Mouse (Mus musculus): Measurements from ENCODE around the gene Fcrl5.
"Not testable (repeated sequence)": the region's sequence is repeated elsewhere in the genome, so short reads cannot be mapped to it uniquely, and the experiment has no call there.

The Fcrl5 gene

DNA sequence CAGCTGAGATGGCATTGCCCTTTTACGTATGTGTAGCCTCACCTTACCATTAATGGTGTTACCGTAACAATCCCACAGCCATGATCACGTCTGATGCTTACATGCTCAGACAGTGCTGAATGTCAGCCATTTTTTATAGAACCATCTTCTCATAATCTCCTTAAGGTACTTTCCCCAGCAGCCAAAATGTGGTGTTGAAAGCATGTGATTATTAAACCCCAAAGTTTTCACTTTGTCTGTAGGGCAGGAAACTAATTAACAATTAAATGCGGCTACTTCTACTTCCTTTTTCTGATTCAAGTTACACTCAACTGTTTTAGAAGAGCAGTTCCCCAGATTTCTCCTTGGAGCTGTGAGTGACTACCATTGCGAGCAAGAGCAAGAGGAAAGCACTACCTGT, at the start of gene Fcrl5:
Gene Fcrl5 (plus strand): TSS at position 295 of the 400 bp plus-strand sequence.
- no peak for DNase-seq (ENCODE audit: low spot score)

DNA sequence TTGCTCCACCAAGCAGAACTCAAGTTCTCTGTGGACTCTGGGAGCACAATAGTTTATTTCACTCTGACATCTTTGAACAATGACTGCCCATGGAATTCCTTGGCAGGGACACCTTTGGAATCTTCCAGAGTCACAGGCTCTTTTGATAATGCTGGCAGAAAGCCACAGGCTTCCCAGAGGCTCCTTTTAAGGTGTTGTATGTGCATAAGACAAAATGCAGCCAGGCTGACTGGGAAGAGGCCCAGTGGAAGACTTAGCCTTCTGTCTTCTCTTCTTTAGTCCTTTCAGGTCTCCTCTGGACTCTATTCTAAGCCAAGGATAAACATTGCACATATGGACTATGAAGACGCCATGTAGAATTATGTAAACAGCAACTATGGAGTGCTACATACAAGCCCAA, 44.6 kb upstream of the Fcrl5 start:
- no peak for DNase-seq (ENCODE audit: low spot score)

DNA sequence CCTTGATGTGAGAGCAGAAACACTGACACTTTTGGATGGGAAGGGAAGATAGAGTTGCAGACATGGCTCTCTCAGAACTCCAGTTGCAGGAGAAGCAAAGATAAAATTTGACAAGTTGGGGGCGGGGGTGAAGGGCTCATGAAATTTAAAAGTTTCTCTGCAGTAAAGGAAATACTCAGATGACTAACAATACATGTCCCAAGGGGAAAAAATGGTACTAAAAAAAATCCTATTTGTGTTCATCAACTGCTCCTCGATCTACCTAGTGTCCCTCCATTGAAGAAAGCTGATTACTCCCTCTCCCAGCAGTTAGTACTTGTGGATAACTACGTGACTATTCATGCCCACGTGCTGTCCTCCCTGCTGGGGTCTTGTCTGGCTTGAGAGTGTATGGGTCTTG, 36.8 kb upstream of the Fcrl5 start:
- DNase-seq (ENCODE audit: low spot score), result no peak

DNA sequence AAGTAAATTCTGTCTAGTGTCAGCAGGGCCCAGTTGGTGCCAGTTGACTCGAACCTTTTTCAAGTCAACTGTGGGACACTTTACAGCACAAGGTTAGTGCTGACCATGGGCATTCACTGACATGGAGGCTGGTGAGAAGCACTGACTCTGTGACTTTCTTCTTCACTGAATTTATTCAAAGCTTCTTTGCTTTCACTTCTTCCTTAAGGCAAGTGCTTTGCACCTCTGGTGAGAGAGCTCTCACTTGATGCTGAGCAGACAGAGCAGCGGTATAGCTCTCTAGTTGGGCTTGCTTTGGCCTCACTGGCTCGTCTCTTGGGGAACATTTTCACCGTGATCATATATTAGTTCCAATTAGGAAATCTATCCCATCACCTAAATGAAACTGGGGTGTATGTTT, 35.7 kb upstream of the Fcrl5 start:
- no peak for DNase-seq (ENCODE audit: low spot score)

DNA sequence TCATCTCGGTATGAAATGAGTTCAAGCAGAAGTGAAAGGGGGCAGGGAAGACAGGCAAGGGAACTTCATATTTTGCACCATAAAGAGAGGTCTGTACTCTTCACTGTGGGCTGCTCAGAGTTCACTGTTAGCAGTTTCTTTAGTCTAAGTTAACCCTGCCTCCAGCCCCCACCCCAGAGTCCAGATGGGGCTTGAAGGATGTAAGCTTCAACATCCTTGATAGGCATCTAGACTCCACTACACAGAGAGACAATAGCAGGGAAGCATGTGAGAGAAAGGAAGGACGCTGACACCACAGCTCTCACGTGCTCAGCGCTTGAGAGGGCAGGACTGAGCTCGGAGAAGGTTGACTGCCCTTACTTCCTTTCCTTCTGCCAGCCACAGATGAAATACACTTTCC, 34.3 kb upstream of the Fcrl5 start:
- no peak for DNase-seq (ENCODE audit: low spot score)

DNA sequence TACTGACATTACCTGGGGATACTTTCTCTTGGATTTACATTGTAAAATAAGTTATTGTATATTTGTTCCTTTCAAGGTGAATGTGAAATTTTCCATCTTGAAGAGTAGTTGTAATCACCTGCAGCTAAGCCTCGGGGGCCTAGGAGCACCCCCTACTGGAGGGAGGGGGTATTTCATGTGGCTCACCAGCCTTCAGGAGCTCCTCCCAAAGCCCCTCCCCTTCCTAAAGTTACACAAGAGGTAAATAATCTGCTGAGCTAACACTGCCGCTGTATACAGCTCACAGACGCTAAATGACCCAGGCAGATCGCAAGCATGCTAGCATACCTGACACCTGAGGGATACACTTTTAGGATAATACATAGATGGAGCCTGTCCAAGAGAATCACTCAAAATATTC, 27.4 kb upstream of the Fcrl5 start:
- DNase-seq (ENCODE audit: low spot score), result no peak

DNA sequence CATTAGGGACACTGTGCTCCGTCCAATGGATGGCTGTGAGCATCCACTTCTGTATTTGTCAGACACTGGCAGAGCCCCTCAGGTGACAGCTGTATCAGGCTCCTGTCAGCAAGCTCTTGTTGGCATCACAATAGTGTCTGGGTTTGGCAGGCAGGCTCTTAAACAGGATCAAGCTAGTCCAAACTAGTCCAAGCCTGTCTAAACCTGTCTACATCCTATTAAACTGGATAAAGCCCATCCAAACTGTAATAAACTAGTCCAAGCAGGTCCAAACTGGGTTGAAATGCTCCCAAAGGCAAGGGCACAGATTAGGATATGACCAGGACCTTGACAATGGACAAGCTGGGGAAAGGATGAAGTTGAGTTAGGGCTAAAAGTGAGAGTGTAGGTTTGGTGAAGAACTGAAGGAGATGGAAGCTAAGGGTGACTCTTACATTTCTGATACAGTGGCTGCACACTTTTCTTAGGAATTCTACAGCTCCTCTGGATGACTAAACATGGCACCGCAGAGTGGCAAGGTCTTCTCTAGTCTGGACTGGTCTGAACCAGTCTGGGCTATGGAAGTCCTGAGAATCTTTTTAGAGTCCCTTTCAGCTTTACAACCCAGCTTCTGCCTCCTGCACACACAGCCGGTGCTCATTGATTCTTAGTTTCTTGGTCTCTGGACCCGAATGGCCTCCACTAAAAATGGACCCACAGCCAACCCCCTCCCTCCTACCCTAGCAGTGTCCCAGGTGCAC, 26.2 kb upstream of the Fcrl5 start:
- no peak for DNase-seq (ENCODE audit: low spot score)

DNA sequence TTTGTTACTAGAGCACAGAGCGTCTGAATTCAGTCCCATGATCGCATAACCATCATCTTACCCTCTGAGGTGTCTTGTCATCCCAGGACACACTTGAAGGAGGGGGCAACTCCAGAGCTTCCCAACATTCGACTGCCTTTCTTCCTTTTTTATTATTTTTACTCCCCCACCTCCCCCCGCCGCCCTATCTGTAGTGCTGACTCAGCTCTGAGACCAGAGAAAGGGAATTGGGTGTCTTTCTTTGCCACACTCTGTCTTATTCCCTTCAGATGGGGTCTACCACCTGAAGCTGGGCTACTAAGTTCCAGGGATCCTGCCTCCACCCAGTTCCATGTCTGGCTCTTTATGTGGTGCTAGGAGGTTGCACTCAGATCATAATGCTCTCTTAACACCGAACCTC, 25.0 kb upstream of the Fcrl5 start:
- no peak for DNase-seq (ENCODE audit: low spot score)

DNA sequence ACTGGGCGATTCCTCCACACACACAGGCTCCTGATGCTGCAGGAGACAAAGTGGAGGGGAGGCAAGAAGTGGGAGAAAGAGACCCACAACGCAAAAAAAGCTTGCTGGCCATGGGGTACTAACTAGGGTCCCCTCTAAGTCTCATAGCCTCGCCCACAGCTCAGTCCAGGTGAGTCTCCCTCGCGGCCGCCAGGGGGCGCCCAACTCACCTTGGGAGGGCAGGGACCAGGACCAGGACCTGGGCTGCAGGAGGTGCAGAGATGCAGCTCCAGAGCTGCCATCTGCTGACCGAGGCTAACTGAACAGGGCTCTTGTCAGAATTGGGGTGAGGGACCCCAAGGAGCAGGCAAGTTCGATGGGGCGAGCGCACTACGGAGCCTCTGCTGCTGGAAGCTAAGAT, 24.4 kb upstream of the Fcrl5 start:
- peak; percentile 44 for DNase-seq (ENCODE audit: low spot score)

DNA sequence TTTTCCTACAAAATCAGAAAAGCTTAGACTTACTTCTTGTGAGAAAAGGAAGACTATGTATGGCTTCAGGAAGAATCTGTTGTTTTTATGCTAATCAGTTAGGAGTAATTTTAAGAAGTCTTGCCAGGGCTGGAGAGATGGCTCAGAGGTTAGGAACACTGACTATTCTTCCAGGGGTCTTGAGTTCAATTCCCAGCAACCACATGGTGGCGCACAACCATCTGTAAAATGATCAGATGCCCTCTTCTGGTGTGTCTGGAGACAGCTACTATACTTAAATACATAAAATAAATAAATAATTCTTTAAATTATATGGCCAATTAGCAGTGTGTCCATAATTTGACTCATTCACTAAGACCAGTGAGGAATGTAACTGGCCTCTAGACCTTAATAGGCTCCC, 14.9 kb upstream of the Fcrl5 start:
- no peak for DNase-seq (ENCODE audit: low spot score)

DNA sequence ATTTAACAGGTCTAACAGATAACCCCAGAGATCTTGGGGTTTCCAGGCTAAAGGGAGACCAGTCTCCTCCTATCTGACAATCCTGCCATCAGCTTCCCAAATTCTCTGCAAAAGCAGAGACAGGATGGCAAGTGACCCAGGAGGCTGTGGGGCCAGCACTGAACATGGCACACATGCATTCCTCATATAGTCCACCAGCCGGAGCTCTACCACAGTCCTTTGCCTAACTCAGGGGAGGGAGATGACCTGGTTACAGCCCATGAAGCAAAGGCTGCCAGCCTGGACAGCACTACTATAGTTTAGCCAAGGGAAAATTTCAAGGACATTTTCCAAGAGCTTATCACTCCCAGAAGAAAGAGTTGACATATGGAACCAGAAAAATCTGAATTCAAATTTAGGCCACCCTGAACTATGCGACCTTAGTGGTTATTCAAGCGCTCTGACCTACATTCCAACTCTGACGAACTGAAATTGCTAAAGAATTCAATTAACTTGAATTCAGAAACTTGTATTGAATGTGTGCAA, 13.1 kb upstream of the Fcrl5 start:
- no peak for DNase-seq (ENCODE audit: low spot score)

DNA sequence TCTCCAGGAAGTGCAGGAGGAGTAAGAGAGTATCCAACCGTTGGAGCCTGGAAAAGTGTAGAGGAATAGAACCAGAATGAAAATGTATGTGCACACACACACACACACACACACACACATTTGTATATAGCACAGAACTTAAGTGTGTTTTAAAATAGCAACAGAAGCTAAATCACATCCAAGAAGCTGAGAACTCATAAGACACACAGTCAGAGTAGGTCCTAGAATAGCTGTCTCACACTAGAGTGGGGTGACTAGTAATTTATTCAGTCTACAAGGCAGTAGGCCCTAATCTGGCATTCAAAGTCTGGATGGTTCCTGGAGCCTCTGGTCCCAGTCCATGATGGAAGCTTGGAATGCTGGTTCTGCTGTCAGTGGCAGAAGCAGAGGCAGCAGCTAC, 5.0 kb downstream of the Fcrl5 start:
- DNase-seq (ENCODE audit: low spot score), result no peak

DNA sequence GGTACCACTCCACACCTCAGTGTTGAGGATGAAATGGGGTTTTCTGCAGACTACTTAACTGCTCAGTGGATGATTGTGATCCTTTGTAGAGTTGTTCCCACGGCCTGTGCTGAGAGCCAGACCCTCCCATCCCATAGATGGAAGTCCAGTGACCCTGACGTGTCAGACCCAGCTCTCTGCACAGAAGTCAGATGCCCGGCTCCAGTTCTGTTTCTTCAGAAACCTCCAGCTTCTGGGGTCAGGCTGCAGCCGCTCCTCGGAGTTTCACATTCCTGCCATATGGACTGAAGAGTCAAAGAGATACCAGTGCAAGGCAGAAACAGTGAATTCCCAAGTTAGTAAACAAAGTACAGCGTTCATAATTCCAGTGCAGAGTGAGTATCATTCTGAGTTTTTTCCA, 8.4 kb downstream of the Fcrl5 start:
- no peak for DNase-seq (ENCODE audit: low spot score)

DNA sequence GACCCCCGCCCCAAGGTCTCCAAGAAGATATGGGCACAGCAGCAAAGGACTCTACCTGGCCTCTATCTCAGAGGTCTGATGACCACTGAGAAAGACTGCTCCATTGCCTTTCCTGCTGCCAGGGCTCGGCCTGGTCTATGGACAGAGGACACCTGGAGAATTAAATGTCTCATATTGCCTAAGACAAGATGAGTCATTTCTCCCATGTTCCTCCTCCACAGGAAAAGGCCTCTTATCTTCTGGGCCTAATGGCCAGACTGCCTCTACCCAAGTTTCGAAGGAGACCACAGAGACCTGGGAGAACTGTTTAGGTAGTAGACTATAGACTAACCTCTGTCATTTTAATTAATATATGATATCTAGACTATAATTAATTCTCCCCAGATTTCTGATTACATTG, 29.9 kb downstream of the Fcrl5 start:
- no peak for DNase-seq (ENCODE audit: low spot score)

DNA sequence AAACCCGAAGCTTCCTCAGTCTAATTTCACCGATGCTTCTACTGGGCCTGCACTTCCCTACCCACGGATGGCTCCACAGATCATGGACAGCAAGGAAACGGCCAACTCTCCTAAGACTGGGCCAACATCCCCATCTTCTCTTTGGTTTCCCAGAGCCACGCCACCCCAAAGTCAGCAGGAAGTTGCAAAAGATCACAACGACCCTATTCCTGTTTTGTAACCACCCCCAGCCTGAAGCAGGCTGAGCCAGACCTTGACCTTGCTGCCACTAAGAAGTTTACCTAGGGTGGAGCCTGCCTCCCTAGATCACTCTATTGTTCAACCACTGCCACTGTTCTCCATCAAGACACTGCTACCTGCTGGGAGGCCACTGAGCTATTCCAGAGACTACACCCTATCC, 31.4 kb downstream of the Fcrl5 start:
- DNase-seq (ENCODE audit: low spot score), result no peak

DNA sequence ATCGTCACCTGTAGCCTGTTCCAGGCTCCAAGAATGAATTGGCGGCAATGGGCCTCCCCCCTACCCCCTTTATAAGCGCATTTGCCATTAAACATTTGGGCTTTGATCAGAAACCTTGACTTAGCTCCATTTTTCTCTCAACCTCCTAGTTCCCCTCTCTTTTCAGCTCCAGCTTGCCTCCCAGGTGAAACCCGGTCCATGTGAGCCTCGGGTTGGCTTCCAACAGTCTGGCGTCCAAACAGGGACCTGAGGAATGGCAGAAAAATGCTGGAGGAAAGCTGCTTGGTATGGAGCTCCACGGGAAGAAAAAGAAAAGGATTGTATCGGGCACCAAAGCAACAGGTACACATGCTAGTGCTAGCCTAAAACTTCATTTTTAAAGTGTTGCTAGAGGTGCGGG, 31.8 kb downstream of the Fcrl5 start:
- no peak for DNase-seq (ENCODE audit: low spot score)

DNA sequence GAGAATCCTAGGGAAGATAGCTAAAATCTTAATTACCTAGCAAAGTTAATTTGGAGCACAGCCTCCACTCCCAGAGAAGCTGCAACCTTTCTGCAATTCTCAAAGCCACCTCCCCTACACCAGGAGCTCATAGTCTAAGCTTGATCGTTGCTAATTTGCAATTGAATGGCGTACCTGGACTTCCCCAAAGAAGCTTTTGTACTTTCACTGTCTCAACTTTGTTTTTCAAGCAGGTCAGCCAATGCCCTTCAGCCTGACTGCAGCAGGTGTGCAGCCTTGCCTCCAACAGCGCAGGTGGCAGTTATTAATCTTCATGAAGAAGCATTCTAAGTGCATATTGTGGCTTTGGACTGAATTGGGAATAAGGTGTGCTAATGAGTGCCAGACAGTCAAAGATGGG, 42.4 kb downstream of the Fcrl5 start:
- DNase-seq (ENCODE audit: low spot score), result not testable (repeated sequence)

DNA sequence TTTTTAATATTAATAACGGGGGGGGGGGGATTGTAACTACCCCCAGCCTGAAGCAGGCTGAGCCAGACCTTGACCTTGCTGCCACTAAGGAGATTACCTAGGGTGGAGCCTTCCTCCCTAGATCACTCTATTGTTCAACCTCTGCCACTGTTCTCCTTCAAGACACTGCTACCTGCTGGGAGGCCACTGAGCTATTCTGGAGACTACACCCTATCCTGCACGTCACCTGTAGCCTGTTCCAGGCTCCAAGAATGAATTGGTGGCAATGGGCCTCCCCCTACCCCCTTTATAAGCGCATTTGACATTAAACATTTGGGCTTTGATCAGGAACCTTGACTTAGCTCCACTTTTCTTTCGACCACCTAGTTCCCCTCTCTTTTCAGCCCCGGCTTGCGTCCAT, 43.0 kb downstream of the Fcrl5 start:
- not testable (repeated sequence) for DNase-seq (ENCODE audit: low spot score)

DNA sequence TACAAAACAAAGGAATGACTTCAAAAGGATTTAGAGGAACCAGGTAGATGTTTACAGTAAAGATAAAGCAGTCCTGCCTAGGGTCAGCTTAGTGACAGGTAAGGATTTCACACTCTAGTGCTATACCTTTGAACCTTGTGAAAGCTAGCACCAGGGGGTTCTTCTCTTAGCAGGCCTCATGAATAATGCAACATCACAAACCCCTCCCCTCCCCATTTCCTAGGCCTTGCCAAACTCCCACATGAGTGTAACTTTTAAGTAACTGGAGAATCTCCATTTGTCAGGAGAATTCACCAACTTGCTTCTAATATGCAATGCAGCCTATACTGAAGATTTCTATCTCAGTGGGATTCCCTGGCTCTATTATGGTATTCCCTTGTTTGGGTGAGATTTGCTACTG, 43.7 kb downstream of the Fcrl5 start:
- not testable (repeated sequence) for DNase-seq (ENCODE audit: low spot score)

DNA sequence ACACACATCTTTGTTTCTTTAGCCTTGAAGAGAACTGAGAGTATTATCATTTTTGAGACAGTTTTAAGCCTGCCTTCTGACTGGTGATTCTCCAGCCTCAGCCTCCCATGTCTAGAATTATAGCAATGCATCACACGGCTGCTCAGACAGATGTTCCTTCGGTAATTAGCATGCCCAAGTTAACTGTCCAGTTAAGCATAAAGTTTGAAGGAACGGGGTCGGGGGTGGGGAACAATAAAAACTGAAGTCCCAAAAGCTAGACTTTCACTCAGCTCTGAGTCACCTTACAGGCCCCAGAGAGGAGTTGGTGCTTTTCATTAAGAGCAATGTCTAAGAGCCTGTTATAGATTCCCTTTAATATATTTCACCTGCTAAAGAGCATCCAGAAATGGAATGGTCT, 51.8 kb downstream of the Fcrl5 start:
- DNase-seq (ENCODE audit: low spot score), result no peak

DNA sequence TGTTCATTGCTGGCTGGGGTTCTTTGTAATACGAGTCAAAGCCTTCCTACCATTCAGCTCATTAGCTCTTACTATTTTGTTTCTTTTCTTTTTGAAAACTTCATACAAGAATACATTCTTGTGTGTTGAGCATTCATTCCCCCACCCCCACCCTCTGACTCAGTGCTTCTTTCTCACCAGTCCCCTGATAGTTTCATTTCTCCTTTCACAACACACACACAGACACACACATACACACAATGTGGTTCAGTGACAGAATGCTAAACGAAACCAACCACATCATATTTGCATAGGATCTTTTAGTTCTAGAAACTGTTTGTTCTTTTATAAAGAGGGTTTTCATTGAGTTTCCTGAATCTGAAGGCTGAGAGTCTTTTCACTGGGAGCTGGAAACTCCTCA, 52.3 kb downstream of the Fcrl5 start:
- no peak for DNase-seq (ENCODE audit: low spot score)

DNA sequence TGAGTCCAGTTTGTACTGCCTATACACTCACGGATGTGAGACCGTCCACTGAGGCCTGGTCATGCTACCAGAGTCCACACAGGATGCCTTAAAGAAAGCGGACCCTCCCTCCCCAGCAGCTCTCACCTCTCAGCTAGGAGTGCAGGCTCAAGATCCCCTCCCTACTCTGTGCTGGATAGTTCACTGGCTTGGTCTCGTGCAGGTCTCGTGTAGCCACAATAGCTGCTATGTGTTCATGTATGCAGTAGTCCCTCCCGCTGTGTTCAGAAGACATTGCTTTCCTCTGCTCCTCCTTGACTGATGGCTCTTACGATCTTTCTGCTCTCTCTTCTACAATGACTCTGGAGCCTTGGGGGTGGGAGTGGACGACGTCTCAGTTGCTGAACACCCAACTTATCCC, 62.7 kb downstream of the Fcrl5 start:
- no peak for DNase-seq (ENCODE audit: low spot score)

DNA sequence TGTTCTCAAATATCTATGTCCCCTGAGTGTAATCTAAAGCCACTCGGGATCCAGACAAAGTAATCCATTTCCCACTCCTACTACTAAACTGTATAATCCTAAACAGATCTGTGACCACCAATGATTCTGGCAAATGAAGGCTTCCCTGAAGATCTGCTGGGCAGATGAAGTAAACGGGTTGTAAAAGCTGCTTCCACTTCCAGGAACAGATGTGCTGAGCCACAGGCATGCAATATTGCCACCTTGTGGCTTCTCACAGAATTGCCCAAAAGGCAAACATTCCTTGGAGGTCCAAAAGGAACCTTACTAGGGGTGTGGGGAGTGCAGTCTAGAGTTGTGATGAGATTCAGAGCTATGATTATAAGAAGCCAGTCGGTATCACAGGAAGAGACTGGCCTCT, 63.5 kb downstream of the Fcrl5 start:
- peak; percentile 49 for DNase-seq (ENCODE audit: low spot score)

Measured in ovary, postnatal 36 days (tissue).